Mouse (Mus musculus): Measurements from ENCODE around the gene Neurog3. TPM values are rescaled to one million over a fixed set of nuclear protein-coding genes. Genes with fewer than 3 reads are reported as not detected.

The Neurog3 gene
- total RNA-seq (2021), result not detected
- long read RNA-seq, experiment 1, result 0 reads
- long read RNA-seq, experiment 2, result 0 reads

DNA sequence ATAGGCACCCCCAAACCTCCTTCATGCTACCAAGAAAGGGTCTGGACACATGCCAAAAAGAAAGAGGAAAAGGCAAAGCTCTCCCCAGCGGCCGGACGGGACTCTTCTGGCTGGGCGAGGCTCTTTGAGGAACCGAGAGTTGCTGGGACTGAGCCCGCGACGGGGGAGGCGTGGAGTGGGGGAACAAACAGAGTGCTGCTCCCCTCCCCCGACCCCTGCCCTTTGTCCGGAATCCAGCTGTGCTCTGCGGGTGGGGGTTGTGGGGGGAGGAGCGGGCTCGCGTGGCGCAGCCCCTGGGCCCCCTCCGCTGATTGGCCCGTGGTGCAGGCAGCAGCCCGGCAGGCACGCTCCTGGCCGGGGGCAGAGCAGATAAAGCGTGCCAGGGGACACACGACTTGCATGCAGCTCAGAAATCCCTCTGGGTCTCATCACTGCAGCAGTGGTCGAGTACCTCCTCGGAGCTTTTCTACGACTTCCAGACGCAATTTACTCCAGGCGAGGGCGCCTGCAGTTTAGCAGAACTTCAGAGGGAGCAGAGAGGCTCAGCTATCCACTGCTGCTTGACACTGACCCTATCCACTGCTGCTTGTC, at the start of gene Neurog3:
Neurog3 (plus strand) TSS at position 400 of the 591 bp plus-strand sequence.
- no peak for DNase-seq (ENCODE audit: low spot score in 2 of 2)

DNA sequence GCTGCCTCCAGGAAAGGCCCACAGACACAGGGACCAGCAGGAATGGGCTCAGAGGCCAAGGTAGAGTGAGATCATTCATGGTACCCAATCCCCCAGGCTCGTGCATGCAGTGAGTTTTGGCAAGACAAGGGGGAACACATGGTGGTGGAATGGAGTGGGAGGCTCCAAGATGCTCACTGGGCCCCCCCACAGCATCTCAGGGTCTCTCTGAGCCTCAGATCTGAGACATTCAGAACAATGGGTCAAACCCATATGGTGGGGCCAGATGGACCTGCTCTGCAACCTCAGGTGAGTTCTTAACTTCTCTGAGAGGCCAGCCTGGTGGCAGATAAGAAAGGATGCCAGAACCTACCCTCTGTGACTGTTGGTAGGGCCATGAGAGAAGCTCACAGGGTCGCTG, 46.8 kb upstream of the Neurog3 start:
- no peak for DNase-seq (ENCODE audit: low spot score in 2 of 2)

DNA sequence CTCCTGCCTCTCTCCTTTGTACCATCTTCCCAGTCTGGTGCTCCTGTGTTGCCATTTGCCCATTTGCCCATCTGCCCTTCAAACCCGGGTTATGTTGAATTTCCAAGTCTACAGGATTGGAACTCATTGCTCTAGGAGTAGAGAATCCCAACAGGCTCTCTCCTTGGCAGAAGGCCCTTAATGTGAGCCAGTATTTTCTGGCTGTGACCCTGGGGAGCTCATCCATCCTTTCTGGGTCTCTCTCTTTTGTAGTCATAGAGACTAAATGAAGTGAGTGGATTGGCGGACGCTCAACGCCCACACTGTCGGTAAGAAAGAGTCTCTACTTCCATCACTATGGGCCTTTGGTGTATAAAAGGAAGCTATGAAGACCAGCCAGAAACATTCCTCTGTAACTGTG, 46.1 kb upstream of the Neurog3 start:
- DNase-seq (ENCODE audit: low spot score in 2 of 2), result no peak

DNA sequence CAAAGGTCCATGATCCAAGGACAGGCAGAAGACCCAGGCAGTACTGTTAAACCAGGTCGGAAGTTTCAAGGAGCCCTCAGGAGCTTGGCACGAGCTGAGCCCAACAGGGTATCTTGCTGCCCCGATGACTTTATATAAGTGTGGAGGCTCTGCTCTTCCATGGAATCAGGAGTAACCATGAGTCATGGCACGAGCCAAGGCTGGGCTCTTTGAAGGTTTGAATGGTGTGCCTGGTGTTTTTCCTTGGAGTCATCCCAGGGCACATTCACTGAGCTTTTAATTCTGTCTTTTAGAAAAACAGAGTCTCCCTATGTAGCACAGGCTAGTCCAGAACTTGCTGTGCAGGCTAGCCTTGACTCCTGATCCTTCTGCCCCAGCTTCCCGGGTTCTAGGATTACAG, 44.5 kb upstream of the Neurog3 start:
- DNase-seq (ENCODE audit: low spot score in 2 of 2), result peak in 1 of 2 experiments; percentile 6

DNA sequence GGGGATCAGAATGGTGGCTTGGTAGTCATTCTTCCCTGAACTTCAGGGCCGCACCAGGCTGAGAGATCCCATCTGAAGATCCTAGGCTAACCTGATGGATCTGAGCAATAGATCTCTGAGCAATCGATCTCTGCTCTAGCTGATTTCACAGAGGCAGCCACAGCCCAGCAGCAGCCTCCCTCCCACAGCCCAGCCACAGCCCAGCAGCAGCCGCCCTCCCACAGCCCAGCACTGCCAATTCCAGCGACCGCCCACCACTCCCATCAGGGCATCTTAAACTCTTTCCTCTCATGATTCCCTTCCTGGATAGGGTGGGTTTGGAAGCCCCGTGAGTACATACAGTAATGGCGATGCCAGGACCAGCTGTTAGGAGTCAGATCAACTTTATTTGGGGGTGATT, 43.8 kb upstream of the Neurog3 start:
- no peak for DNase-seq (ENCODE audit: low spot score in 2 of 2)

DNA sequence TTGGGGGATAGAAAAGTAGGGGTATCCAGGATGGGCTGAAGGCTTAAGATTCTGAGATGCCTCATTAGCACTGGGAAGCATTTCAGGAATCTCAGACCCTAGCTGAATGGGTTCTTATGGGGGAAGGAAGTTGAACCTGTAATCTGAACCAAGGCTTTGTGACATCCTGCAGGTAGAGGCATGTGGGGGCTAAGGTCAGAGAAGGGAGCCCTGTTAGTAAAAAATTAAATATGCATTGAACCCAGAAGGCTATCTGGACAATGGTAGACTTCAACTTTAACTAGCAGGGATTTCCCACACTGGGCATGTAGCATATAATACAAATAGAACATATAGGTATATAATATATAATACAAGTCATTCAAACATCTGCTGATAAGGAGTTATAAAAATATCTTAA, 43.4 kb upstream of the Neurog3 start:
- DNase-seq (ENCODE audit: low spot score in 2 of 2), result no peak

DNA sequence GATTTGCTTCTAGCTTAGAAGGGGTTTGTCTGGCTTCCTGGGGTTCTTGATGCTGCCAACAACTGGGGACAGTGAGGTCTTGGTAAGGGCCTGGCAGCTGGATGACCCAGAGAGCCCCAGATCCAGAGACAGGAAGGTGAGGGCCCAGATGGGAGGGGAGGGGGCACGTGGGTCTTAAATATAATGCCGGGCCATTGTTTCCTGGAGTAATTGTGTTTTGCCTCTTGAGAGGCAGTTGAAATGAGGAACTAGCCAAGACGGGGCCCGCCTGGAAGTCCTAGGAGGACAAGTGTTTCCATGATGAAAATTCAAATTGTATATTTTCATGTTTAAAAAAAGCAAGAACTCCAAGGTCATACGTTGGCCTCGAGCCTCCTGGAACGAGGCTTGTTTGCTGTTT, 39.0 kb upstream of the Neurog3 start:
- DNase-seq (ENCODE audit: low spot score in 2 of 2), result no peak

DNA sequence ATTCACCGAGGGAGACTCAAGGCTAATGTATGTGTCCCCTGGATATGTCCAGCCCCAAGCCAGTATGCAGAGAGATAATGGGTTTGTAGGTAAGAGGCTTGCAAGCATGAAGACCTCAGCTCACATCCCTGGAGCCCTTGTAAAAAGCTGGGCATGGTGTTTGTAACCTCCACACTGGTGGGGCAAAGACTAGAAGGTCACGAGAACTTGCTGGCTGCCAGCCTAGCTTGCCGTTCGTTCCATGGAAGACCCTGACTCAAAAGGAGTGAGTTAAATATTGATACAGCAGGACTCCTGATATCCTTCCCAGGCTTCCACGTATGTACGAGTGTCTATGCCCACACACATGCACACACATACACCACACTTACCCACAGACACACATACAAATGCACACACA, 38.5 kb upstream of the Neurog3 start:
- DNase-seq (ENCODE audit: low spot score in 2 of 2), result no peak

DNA sequence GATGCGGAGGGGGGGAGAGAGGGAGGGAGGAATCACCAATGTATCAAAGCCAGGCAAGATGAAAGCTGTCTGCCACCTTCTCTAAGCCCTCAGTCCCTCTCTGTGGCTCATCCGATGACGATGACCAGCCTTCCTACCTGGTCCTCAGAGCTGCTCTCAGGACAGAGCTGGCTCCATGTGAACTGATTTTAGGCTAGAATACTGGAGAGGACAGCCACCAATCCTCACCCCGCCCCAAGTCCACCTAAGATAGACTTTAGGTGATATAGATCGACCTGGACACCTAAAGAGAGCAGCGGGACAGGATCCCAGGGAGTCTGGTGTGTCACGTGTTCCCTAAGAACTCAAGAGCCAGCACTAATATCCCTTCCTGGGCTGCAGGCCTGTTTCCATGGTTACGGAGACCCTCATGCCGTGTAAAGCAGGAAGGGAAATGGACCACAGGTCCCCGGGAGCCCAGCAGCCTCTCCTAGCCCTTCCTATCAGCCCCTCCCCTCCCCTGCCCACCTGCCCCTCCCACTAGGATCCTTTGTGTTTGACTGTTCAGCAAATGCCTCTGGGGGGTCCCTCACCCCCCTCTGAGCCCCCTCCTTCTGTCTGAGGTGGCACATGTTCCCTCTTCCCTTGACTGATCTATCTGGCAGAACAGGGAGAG, 33.0 kb upstream of the Neurog3 start:
- no peak for DNase-seq (ENCODE audit: low spot score in 2 of 2)

DNA sequence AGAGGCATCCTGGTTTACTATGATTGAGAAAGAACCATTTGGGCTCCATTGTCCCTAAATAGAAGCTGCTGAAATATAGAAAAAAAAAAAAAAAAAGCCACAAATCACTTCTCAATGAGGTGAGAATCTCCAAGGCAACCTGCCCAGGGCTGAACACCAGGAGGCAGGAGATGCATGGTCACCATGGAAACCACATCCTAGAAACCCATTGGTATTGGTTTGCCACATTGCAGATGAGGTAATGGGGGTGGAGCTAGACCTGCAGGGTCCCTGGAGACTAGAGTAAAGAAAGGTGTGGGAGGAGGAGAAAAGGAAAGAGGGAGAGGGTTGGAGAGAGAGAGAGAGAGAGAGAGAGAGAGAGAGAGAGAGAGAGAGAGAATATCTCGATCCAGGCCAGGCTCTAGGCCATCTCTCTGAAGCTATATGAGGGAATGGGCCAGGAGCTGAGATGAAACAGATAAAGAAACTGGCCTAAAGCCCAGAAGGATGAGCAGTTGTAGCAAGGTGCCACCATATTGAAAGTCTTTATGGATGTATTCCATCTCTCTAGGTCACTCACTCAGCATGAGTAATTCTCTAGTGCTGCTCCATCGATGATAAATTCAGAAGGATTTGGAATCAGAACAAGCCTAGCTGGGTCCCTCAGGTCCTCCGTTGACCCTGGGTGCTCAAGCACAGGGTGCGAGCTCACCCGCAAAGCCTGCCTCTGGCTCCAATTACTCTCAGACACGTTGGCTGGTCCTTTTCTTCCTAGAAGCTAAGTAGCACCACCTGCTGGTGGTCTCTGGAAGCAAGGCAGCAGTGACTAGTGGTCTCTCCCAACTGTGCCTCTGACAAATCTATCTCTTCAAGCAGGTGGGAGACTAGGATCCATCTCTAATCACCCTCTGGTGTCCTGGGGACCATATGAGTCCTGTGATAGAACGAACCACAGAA, 31.1 kb upstream of the Neurog3 start:
- peak; percentile 69 to 71 for DNase-seq (ENCODE audit: low spot score in 2 of 2)

DNA sequence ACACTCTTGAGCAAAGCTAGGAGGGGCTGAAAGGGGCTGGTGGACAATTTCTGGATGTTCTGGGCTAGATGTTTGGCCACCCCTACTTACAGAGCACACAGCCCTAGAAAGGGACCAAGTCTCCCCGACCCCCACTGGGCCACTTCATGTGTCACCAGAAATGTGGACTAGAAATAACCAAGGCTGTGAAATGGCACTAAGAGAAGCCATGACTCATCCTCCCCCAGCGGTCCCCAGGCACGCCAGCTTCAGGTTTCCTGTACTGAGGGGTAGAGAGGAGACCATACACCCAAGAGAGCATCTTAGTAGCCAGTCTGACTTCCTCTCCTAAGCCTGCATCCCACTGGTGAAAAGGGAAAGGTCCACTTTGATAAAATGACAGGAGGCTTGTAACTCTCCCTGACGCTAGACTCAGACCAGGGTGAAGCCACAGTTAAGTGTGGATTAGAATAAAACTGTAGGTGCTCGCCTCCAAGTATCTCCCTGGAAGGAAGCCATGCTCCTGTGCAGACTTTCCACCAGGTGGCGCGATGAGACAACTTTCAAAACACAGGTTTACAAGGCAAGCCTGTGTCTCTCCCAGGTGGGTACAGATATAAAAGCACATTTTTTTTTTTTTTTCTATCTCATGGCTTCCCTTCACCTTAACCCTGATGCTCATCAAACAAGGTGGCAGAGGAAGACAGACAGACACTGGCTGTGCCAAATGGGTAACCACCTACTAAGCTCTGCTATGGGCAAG, 27.9 kb upstream of the Neurog3 start:
- DNase-seq (ENCODE audit: low spot score in 2 of 2), result peak; percentile 64 to 74

DNA sequence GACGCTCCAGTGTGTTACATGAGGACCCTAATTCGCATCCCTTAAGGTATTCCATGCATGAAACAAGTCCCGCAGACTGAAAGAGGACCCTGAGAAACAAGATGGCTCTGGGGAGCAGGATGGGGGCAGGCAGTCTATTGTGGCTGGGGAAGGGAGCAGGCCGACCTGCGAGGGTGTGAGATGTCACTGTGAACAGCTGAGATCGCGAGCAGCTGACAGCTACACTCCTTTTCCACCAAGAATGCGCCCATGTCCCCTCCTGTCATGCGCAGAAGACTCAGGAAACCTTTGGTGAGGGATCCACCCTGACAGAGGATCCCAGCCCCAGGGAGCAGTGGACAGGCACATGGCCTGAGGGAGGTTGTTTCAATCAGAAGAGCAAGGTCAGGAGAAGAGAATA, 25.8 kb upstream of the Neurog3 start:
- no peak for DNase-seq (ENCODE audit: low spot score in 2 of 2)

DNA sequence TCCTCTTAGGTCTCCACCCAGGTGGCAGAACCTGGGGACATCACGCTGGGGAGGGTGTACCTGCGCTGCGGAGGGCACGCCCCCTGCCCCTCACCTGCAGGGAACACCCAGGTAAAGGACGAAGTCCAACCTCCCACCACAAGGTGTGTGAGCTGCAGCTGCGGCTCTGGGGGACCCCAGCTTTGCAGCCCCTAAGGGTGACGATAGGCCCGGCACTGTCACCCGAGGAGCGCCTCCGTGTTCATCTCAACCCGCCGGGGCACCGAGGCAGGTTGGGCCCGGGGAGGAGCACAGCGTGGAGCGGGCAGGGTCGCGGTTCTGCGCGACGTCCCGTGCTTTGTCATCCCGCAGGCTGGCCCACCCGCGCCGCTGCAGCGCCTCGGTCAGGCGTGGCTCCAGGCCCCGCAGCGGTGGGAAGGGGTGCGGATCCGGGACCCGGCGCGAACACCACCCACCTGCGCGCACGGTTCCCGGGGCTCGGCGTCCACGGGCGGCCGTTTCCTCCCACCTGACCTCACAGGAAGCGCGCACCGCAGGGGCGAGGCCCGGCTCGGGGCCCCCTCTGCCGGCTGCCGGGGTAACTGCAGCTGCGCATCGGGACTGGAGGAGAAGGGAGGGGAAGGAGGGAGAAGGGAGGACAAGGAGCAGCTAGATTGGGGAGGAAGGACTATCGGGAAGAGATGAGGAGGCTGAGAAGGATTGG, 22.2 kb upstream of the Neurog3 start:
- DNase-seq (ENCODE audit: low spot score in 2 of 2), result peak; percentile 87 to 90

DNA sequence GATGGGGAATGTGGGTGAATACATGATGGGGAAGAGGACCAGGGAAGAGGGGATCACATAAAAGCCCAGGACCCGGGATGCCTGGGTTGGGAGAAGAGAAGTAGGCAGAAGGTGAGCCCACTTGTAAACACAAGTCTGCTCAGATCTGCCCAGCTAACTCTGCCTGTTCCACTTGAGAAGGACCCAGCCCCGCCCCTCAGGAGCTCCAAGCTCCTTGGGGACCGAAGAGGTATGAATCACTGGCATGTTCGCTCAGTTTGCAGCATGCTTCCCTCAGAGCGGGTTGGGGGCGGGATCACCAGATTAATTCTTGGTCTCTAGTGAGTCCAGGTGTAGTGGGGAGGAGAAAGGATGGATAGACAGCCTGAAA, 21.7 kb upstream of the Neurog3 start:
- DNase-seq (ENCODE audit: low spot score in 2 of 2), result no peak

DNA sequence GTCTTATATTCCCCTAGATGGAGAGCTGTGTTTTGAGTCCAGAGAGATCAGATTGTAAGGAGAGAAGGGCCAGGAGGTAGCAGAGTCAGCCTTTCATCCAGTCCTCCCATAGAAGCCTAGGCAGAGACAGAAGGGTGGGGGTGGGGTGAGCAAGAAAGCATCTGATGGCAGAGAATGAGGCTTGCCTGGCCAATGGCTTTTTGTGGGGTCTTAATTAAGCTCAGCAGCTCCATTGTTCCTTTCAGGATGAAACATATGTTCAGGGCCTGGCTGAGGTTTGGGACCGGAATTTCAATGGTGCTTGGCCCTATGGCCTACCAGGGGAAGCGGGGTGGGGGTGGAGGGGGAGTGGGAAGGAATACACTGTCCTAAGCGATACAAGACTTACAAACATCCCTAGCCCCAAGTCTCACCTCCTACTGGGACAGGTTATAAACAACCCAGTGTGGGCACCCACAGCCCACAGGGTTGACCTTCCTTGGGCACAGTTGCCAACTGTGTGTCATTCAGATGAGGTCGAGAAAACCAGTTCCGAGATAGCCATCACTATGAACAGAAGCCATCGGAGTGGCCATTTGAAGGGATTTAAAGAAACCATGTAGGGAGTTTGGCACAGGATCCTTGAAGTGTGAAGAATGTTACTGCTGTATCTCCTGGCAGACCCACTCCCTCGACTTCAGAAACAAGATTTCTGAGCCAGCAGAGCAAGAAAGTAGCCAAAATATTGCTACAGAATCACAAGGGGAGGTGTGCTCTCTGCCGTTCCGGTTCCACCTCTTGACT, 18.8 kb upstream of the Neurog3 start:
- no peak for DNase-seq (ENCODE audit: low spot score in 2 of 2)

DNA sequence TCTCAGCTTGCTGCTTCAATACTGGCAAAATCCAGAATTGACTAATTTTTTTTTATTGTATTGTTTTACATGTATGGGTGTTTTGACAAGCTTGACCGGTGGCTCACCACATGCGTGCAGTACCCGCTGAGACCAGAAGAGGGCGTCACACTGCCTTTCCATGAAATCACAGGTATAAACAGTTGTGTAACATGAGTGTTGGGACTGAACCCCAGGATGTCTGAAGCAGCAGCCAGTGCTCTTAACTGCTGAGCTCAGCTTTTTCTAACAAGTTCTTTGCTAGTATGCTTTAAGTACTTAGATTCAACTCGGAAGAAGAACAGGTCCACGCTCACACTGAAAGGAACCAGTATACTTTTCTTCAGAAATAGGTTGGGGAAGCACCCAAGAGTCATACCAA, 5.8 kb upstream of the Neurog3 start:
- no peak for DNase-seq (ENCODE audit: low spot score in 2 of 2)

DNA sequence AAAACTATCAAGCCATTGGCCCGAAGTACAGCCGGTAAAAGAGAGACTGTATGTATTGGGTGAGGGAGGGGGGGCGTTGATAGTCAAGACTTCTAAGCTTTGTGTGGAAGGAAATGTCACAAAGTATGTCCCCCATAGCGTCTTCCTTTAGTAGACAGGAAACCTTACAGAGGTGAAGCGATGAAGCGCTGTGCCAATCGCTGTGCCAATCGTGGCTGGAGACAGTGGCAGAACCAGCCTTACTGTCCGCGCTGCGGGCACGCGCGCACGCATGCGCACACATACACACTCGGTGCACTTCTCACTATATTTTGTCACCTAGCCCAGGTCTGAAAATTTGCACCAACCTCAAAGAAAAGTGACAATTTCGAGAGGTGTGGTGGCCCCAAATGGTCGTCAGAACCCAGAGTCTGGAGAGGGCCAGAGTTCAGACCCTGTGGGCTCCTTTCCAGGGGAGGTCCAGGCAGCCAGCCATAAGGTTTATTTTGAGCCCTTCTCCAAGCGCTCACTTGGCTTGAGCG, 5.1 kb upstream of the Neurog3 start:
- DNase-seq (ENCODE audit: low spot score in 2 of 2), result no peak

DNA sequence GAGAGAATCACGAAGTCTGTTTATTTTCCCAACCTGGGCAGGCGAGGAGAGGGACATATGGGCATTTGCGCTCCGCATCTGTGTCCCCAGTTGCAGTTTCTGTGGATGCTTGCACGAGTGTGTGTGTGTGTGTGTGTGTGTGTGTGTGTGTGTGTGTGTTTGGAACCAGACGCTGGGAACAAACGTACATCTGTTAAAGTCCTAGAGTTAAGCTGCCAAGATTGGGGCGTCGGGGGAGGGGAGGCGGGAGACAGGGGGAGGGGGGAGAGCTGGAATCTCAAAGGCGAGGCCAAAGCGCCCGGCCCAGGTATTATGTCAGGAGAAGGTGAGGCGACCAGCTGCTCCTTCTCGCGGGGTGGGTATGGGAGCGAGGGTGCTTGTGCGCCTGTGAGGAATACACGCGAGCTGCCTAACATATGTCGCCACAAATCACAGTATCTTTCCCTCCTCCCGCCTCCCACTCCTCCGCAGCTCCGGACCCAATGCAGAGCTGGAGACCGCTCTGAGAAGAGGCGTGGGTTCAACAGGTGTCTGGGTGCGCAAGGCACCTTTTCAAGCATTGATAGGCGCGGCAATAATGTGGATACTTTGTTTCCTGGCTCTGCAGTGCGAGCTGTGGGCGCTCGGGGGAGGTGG, 4.5 kb upstream of the Neurog3 start:
- DNase-seq (ENCODE audit: low spot score in 2 of 2), result no peak
